9 mouse cellular contexts compared by ENCODE assay signal in genomic region chr1:170992550-170992949, GRCm38 (mm10). TPM values are rescaled to one million over a fixed set of nuclear protein-coding genes. Genes with fewer than 3 reads are reported as not detected.
DNase-seq lines count a peak whose midpoint lies in the region; ATAC-seq and TF ChIP-seq lines count a peak whose summit lies in the region.
"Had no signal": no experiment of that assay in that cellular context is flagged by ENCODE, and none has a peak within 500 bp of the region (broad histone marks: within the 10 kb centered on the region; RNA-seq: fewer than 3 reads in every experiment).

No protein-coding gene starts in this region.

- no peak overlapping the region for H3K27ac ChIP-seq in layer of hippocampus, adult 2 months
- H3K27ac ChIP-seq: hindbrain, embryonic 15.5 days had no signal

- peak; percentile 79 for TF ChIP-seq CTCF in layer of hippocampus, adult 2 months (conservative IDR thresholded peaks at IDR 0.05)

- ATAC-seq in neutrophil, adult 5-6 weeks (ENCODE audit: extremely low read depth, insufficient number of reproducible peaks, low FRiP score, poor library complexity, severe bottlenecking): peak; percentile 78

- no peak overlapping the region for H3K4me3 ChIP-seq in layer of hippocampus, adult 2 months
- H3K4me3 ChIP-seq: hindbrain, embryonic 15.5 days had no signal

- peak; percentile 21 for DNase-seq in cerebellum, adult 9-10 months
- DNase-seq in cerebellum, postnatal 4 days (ENCODE audit: low spot score in 2 of 2): no peak
- DNase-seq in right cerebral cortex, adult 18-20 months: peak; percentile 46
- no peak for DNase-seq in right cerebral cortex, postnatal 4 days
- peak; percentile 42 for DNase-seq in embryo, embryonic 10 days (ENCODE audit: low spot score)
- peak; percentile 38 to 48 for DNase-seq in layer of hippocampus, adult 2 months (ENCODE audit: low spot score in 2 of 2)
- DNase-seq in gastrocnemius, postnatal 25 days: no peak

RNA-seq across cellular contexts. Expression of gene Fcgr2b, which starts 16.2 kb away (rescaled TPM):
- total RNA-seq in layer of hippocampus, adult 2 months (2021): 1 to 10 TPM; 2.7 to 4.4 TPM
- total RNA-seq in neutrophil, adult 5-6 weeks (2017): 136 and 145 TPM in 2 replicates
- total RNA-seq in gastrocnemius, postnatal 25 days (2021): 1 to 10 TPM; 1.9 to 2.8 TPM

RNA-seq across cellular contexts. Expression of gene Fcgr4, which starts 26.2 kb away (rescaled TPM):
- not detected for total RNA-seq in layer of hippocampus, adult 2 months (2021)
- 134 TPM in 2 replicates for total RNA-seq in neutrophil, adult 5-6 weeks (2017)
- total RNA-seq in gastrocnemius, postnatal 25 days (2021): not detected

Comparison
In these comparisons a context has a peak if more than half of its experiments do, and no peak if none do; other contexts are left out.
1. DNase-seq: peak in cerebellum, adult 9-10 months (single experiment), right cerebral cortex, adult 18-20 months (single experiment), embryo, embryonic 10 days (single experiment) and layer of hippocampus, adult 2 months (2 of 2); none in cerebellum, postnatal 4 days (0 of 2), right cerebral cortex, postnatal 4 days (single experiment) and gastrocnemius, postnatal 25 days (single experiment).
2. RNA of gene Fcgr2b, which starts 16.2 kb away (total RNA-seq): 136 to 145 TPM in neutrophil, adult 5-6 weeks; 2.7 to 4.4 TPM in layer of hippocampus, adult 2 months and 1.9 to 2.8 TPM in gastrocnemius, postnatal 25 days; every median in the first group is over 10 times any median in the second.
3. RNA of gene Fcgr4, which starts 26.2 kb away (total RNA-seq): 134 TPM in neutrophil, adult 5-6 weeks; not detected in gastrocnemius, postnatal 25 days and not detected in layer of hippocampus, adult 2 months; every median in the first group is over 100 times any median in the second.